Mouse (Mus musculus) heart, embryonic 14.5 days (tissue): ENCODE results near the gene Unc13b. TPM values are rescaled to one million over a fixed set of nuclear protein-coding genes. Genes with fewer than 3 reads are reported as not detected.

Experiments used
- ATAC-seq: fragments of 200-750 bp; cut with Nextera tagmentation; 2 replicates; pipeline ENCODE4 v1.8.0; 2017; ENCODE audit warnings: low read depth, moderate TSS enrichment; ENCODE audit not compliant: insufficient number of reproducible peaks, insufficient read depth, low FRiP score
- H3K27ac ChIP-seq, 2 experiments: fragments of 200-500 bp in 1 of 2; fragments of 300-500 bp in 1 of 2; sonication (generic) in 1 of 2; replicated peaks in 1 of 2; 2 replicates each; pipeline ENCODE4 v1.5.1; 2012 to 2014; ENCODE audit warnings: low read depth in 2 of 2, low read length in 2 of 2, control low read depth in 1 of 2, mild to moderate bottlenecking in 1 of 2, mixed read lengths in 1 of 2; ENCODE audit not compliant: control insufficient read depth in 1 of 2, insufficient read depth in 1 of 2
- H3K27me3 ChIP-seq: fragments of 300-500 bp; sonication (generic); 2 replicates; pipeline ENCODE4 v1.6.1; 2014; ENCODE audit warnings: mild to moderate bottlenecking, low read length, control low read depth; ENCODE audit not compliant: control insufficient read depth, insufficient read depth
- H3K36me3 ChIP-seq: fragments of 300-500 bp; sonication (generic); 2 replicates; pipeline ENCODE4 v1.6.1; 2014; ENCODE audit warnings: mild to moderate bottlenecking, control low read depth, low read length, mixed read lengths; ENCODE audit not compliant: control insufficient read depth, insufficient read depth
- H3K4me1 ChIP-seq, 2 experiments: fragments of 200-500 bp in 1 of 2; fragments of 300-500 bp in 1 of 2; sonication (generic) in 1 of 2; 2 replicates each; pipeline ENCODE4 v1.6.1; 2012 to 2014; ENCODE audit warnings: low read length in 2 of 2, control low read depth in 1 of 2, mixed read lengths in 1 of 2; ENCODE audit not compliant: control insufficient read depth in 2 of 2, insufficient read depth in 2 of 2
- H3K4me2 ChIP-seq: fragments of 300-500 bp; sonication (generic); 2 replicates; pipeline ENCODE4 v1.6.1; 2014; ENCODE audit warnings: mild to moderate bottlenecking, low read length
- H3K4me3 ChIP-seq, 2 experiments: fragments of 200-500 bp in 1 of 2; fragments of 300-500 bp in 1 of 2; sonication (generic) in 1 of 2; 2 replicates each; pipeline ENCODE4 v1.5.1; 2012 to 2014; ENCODE audit warnings: low read length in 2 of 2, mild to moderate bottlenecking in 2 of 2, control low read depth in 1 of 2, low read depth in 1 of 2, moderate library complexity in 1 of 2; ENCODE audit not compliant: control insufficient read depth in 1 of 2, insufficient read depth in 1 of 2
- H3K9ac ChIP-seq: fragments of 300-500 bp; sonication (generic); 2 replicates; pipeline ENCODE4 v1.6.1; 2014; ENCODE audit warnings: mild to moderate bottlenecking, low read length
- H3K9me3 ChIP-seq: fragments of 300-500 bp; sonication (generic); 2 replicates; pipeline ENCODE4 v1.6.1; 2016; ENCODE audit warnings: low read length, control low read depth; ENCODE audit not compliant: control insufficient read depth
- WGBS: fragments of 180-500 bp; shearing (Covaris S2); extraction: QIAGEN DNeasy Blood & Tissue Kit; methylation state at CpG from one replicate; pipeline ENCODE4 v1.1.7; 2014; 5-methylcytosine and 5-hydroxymethylcytosine counted together
- polyA plus RNA-seq: library from polyadenylated mRNA; unstranded; fragments of >200 nt; fragmentation: Nextera tagmentation; extraction: Ambion mirVana; gene quantifications from 2 replicates; pipeline ENCODE4 v1.2.1, GENCODE M21; 2014

The Unc13b gene
- polyA plus RNA-seq, 1 experiment from 2014 or later: 16.4 TPM

- peaks cover 7% of the 10 kb centered on the region; the same call in 1 of the 2 replicates for H3K27me3 ChIP-seq
- no peak overlapping the region for H3K9ac ChIP-seq
- H3K9me3 ChIP-seq: no peaks in the 10 kb centered on the region
- no peak overlapping the region for H3K4me2 ChIP-seq
- 0 out of 2 replicates have a peak, but pooled peaks cover 5% of the 10 kb centered on the region for H3K36me3 ChIP-seq
- 52% methylated on average over 3 of the region's 3 CpGs for WGBS
- ATAC-seq: no peak
- H3K4me3 ChIP-seq: no peak overlapping the region
- no peaks in the 10 kb centered on the region for H3K4me1 ChIP-seq
- H3K27ac ChIP-seq: no peak overlapping the region
Measured at GRCm38 (mm10) chr4:43163205-43163604, 104.5 kb downstream of the Unc13b start.

GRCm38 (mm10) chr4:43165403-43166005 lies 106.8 kb downstream of the Unc13b start:
- 86% methylated on average over 12 of the region's 12 CpGs for WGBS
- H3K36me3 ChIP-seq: 0 out of 2 replicates have a peak, but pooled peaks cover 5% of the 10 kb centered on the region
- no peak overlapping the region for H3K4me2 ChIP-seq
- no peak overlapping the region for H3K9ac ChIP-seq
- no peak overlapping the region for H3K4me3 ChIP-seq
- H3K4me1 ChIP-seq: no peaks in the 10 kb centered on the region
- no peak for ATAC-seq
- no peak overlapping the region for H3K27ac ChIP-seq
- H3K9me3 ChIP-seq: no peaks in the 10 kb centered on the region
- H3K27me3 ChIP-seq: no peaks in the 10 kb centered on the region

- H3K4me1 ChIP-seq: no peaks in the 10 kb centered on the region
- 81% methylated on average over 3 of the region's 3 CpGs for WGBS
Measured at GRCm38 (mm10) chr4:43170028-43170427, 111.3 kb downstream of the Unc13b start.

GRCm38 (mm10) chr4:43177126-43177525 lies 118.4 kb downstream of the Unc13b start:
- H3K36me3 ChIP-seq: 0 out of 2 replicates have a peak, but pooled peaks cover 4% of the 10 kb centered on the region
- no peak overlapping the region for H3K4me3 ChIP-seq
- H3K27me3 ChIP-seq: no peaks in the 10 kb centered on the region
- H3K9me3 ChIP-seq: no peaks in the 10 kb centered on the region
- H3K9ac ChIP-seq: no peak overlapping the region
- no peak overlapping the region for H3K27ac ChIP-seq
- 71% methylated on average over 2 of the region's 2 CpGs for WGBS
- no peak overlapping the region for H3K4me2 ChIP-seq
- no peak for ATAC-seq
- no peaks in the 10 kb centered on the region for H3K4me1 ChIP-seq

More at GRCm38 (mm10) chr4:43170028-43170427, 111.3 kb downstream of the Unc13b start:
- H3K4me2 ChIP-seq: no peak overlapping the region
- H3K27me3 ChIP-seq: no peaks in the 10 kb centered on the region
- H3K36me3 ChIP-seq: 0 out of 2 replicates have a peak, but pooled peaks cover 5% of the 10 kb centered on the region
- ATAC-seq: no peak
- H3K4me3 ChIP-seq: no peak overlapping the region
- no peaks in the 10 kb centered on the region for H3K9me3 ChIP-seq
- H3K9ac ChIP-seq: no peak overlapping the region
- no peak overlapping the region for H3K27ac ChIP-seq

- WGBS: 94% methylated on average over 8 of the region's 8 CpGs
- no peaks in the 10 kb centered on the region for H3K4me1 ChIP-seq
Measured at GRCm38 (mm10) chr4:43182474-43183168, 123.9 kb downstream of the Unc13b start.

GRCm38 (mm10) chr4:43187439-43187838 lies 128.7 kb downstream of the Unc13b start:
- H3K36me3 ChIP-seq: no peaks in the 10 kb centered on the region

More at GRCm38 (mm10) chr4:43182474-43183168, 123.9 kb downstream of the Unc13b start:
- Histone ChIP-seq H3K4me3 (no peak overlapping the region), H3K9ac (no peak overlapping the region), H3K9me3 (no peaks in the 10 kb centered on the region), H3K27me3 (no peaks in the 10 kb centered on the region), H3K27ac (no peak overlapping the region), H3K36me3 (0 out of 2 replicates have a peak, but pooled peaks cover 4% of the 10 kb centered on the region), H3K4me2 (no peak overlapping the region)
- no peak for ATAC-seq

GRCm38 (mm10) chr4:43189381-43189780 lies 130.6 kb downstream of the Unc13b start:
- 87% methylated on average over 5 of the region's 5 CpGs for WGBS

More at GRCm38 (mm10) chr4:43187439-43187838, 128.7 kb downstream of the Unc13b start:
- Histone ChIP-seq H3K9me3 (no peaks in the 10 kb centered on the region), H3K9ac (no peak overlapping the region), H3K4me1 (no peaks in the 10 kb centered on the region), H3K27ac (no peak overlapping the region), H3K4me3 (no peak overlapping the region), H3K4me2 (no peak overlapping the region), H3K27me3 (no peaks in the 10 kb centered on the region)
- 57% methylated on average over 2 of the region's 2 CpGs for WGBS
- ATAC-seq: no peak

More at GRCm38 (mm10) chr4:43189381-43189780, 130.6 kb downstream of the Unc13b start:
- H3K4me2 ChIP-seq: no peak overlapping the region
- no peaks in the 10 kb centered on the region for H3K4me1 ChIP-seq
- no peaks in the 10 kb centered on the region for H3K27me3 ChIP-seq
- H3K9ac ChIP-seq: no peak overlapping the region
- H3K4me3 ChIP-seq: no peak overlapping the region
- no peak overlapping the region for H3K27ac ChIP-seq
- no peak for ATAC-seq
- H3K9me3 ChIP-seq: no peaks in the 10 kb centered on the region
- H3K36me3 ChIP-seq: no peaks in the 10 kb centered on the region
